Mouse (Mus musculus): ENCODE data around the gene Qars. TPM values are rescaled to one million over a fixed set of nuclear protein-coding genes. Genes with fewer than 3 reads are reported as not detected.

Gene Qars
- 74.8 TPM for polyA plus RNA-seq (2014; fragmentation: Illumina TruSeq; extraction: RNeasy Lipid Tissue Mini Kit (QIAGEN cat#74804); ENCODE audit: low read depth, low replicate concordance)

DNA sequence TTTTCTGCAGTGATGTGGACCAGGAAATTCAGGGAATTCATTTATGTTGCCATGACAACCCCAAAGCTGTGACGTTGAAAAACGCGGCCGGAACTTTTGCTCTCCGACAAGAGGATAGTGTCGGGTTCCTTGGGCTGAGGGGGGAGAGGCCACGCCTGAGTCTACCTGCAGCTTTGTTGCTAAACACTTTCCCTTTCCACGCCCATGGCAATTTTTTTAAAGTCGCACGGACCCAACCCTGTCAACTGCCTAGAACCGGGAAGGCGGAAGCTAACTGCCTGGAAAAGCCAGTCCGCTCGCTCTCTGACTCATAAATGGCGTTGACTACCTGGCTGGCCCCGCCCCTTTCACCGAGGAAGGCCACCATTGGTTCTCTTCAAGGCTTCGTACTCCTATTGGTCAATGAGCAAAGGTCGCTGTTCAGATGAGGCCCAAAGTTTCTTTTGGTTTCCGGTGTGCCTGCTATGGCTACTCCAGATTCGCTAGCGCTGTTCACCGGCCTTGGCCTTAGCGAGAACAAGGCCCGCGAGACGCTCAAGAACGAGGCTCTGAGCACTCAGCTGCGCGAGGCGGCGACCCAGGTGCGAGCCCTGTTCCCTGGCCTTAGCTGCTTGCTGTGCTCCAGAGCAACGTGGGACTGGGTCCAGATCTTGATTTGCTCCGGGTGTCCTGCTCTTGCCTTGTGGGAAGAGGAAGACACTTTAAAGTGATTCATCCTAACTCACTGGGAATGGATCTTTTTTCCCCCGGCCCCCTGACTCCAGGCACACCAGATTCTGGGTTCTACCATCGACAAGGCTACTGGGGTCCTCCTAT lies at the start of gene Qars:
Gene Qars (plus strand): TSS at position 88 of the 816 bp plus-strand sequence.

GRCm38 (mm10) chr9:108460319-108461178 lies 47.0 kb upstream of the Qars start, which contains the start of gene Ccdc71:
Ccdc71 (plus strand) TSS chr9:108460527.

DNA sequence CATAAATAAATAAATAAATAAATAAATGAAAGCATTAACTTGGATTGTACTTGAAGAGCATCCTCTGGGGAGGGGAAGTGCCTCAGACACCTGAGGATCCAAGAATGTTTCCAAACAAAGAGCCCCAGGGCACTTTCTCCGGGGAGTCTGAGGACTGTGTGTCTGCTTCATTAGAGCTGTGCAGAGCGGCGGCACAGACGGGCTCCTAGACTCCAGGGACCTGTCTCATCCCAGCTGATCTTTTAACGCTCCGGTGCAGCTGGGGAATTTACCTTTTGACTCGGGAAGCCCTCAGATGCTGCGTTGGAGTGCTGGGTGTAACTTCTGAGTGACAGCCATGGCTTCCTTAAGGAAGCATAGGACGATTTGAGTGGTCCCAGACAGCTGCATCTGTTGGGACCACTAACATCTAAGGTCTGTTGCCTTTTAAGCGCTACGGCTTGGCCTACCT lies 46.3 kb upstream of the Qars start, which contains the start of gene Klhdc8b:
Gene Klhdc8b (minus strand): TSS at position 401 of the 451 bp plus-strand sequence.

DNA sequence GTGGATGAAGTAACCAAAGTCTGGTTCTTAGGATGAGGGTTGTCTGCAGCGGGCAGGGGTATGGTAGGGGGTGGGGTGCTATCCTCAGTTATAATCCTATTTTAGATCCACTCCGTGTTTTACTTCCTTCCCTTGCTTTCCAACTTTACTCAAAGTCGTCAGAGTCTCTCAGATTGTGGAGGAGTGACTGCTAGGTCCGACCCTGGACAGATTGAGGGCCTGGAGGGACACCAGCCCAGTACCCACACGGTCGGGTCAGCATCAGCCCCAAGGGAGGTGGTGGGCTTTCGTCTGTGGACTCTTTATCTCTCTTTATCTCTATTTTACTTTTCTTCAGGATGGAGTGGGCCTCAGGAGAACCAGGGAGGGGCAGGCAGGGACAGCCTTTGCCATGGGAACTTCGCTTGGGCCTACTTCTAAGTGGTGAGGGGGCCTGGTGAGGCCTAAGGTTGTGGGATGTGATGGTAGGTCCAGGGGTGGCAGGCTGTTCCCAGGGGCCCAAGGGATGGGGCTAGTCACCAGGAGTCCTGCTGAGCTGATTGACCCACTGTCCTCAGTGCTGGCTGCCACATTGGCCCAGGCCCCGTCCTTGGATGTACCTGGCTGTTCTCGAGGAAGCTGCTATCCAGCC lies 27.7 kb upstream of the Qars start, which contains the start of gene Lamb2:
Gene Lamb2 (plus strand): TSS at position 16 of the 631 bp plus-strand sequence.

DNA sequence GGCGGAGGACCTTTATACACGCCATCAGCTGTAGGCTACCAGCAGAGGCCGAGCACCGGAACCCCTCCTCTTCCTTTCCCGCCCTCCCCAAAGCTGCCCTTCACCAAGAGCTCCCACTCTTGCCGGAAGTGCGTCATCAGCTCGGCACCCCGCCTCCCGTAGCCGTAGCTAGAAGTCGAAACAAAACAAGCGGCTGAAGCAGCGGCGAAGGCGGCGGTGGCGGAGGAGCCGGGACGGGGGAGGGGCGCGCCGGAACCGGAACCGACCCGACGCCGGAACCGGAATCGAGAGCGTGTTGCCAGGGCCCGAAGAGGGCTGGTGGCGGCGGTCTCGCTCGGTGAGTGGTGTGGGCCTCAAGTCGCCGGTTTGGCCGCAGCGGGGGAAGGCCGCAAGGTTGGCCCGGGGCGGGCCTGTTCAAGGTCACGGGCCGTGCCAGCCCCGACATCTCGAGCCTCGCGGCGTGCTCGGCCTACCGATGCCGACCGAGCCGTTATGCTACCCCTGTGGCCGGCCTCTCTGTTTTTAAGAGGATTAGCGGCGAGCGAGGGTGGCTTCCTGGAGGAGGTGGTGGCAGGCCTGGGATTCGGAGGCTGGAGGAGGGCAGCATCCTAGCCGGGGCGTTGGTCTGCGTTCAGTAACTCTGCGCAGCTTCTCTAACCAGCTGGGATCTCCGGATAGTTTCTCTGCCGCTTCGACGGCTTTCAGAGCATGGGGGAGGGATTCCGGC lies 16.8 kb upstream of the Qars start, which contains the start of gene Usp19:
Gene Usp19 (plus strand): TSS at position 44 of the 727 bp plus-strand sequence.

GRCm38 (mm10) chr9:108516380-108517251 lies 9.1 kb downstream of the Qars start, which contains the start of gene Qrich1:
Qrich1 (plus strand) TSS chr9:108516806.

DNA sequence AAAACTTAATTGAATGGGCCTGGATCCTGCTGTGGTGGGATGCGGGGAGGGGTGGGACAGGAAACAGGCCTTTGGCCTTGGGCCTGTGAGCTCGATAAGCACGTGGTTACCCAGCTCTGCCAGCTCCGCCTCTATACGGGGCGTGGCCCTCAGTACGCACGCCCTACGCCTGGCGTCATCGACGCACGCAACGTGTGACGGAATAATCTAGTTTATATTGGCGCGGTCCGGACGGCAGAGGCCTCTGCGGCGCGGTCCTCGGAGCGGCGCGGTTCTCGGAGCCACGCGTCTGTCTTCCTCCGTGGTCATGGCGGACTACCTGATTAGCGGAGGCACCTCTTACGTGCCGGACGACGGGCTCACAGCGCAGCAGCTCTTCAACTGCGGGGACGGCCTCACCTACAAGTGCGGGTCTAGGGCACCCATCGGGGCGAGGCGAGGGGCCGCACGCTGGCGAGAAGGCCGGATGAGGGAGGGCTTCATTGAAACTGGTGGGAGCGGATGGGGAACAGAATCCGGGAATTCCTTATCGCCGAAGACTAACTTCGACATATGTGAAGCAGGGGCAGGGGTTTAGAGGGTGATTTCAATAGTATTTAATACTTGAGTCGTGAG lies 52.8 kb downstream of the Qars start, which contains the start of gene Impdh2:
Gene Impdh2 (plus strand): TSS at position 60 of the 615 bp plus-strand sequence.

Other genes with a start within 250 kb of the Qars start
- gene Dag1, start 243.7 kb upstream of the Qars start, polyA plus RNA-seq (2014; fragmentation: Illumina TruSeq; extraction: RNeasy Lipid Tissue Mini Kit (QIAGEN cat#74804); ENCODE audit: low read depth, low replicate concordance) = 10.4 TPM
- 24.1 TPM for gene Nicn1, start 217.3 kb upstream of the Qars start, polyA plus RNA-seq (2014; fragmentation: Illumina TruSeq; extraction: RNeasy Lipid Tissue Mini Kit (QIAGEN cat#74804); ENCODE audit: low read depth, low replicate concordance)
- gene Amt, start 210.9 kb upstream of the Qars start, polyA plus RNA-seq (2014; fragmentation: Illumina TruSeq; extraction: RNeasy Lipid Tissue Mini Kit (QIAGEN cat#74804); ENCODE audit: low read depth, low replicate concordance) = 1.4 TPM
- gene Rhoa, start 201.6 kb upstream of the Qars start, polyA plus RNA-seq (2014; fragmentation: Illumina TruSeq; extraction: RNeasy Lipid Tissue Mini Kit (QIAGEN cat#74804); ENCODE audit: low read depth, low replicate concordance) = 114 TPM
- 17.0 TPM for gene Tcta, start 201.5 kb upstream of the Qars start, polyA plus RNA-seq (2014; fragmentation: Illumina TruSeq; extraction: RNeasy Lipid Tissue Mini Kit (QIAGEN cat#74804); ENCODE audit: low read depth, low replicate concordance)
- 1.8 TPM for gene Gpx1, start 168.8 kb upstream of the Qars start, polyA plus RNA-seq (2014; fragmentation: Illumina TruSeq; extraction: RNeasy Lipid Tissue Mini Kit (QIAGEN cat#74804); ENCODE audit: low read depth, low replicate concordance)
- 93.9 TPM for gene Usp4, start 159.9 kb upstream of the Qars start, polyA plus RNA-seq (2014; fragmentation: Illumina TruSeq; extraction: RNeasy Lipid Tissue Mini Kit (QIAGEN cat#74804); ENCODE audit: low read depth, low replicate concordance)
- gene 1700102P08Rik, start 114.9 kb upstream of the Qars start, polyA plus RNA-seq (2014; fragmentation: Illumina TruSeq; extraction: RNeasy Lipid Tissue Mini Kit (QIAGEN cat#74804); ENCODE audit: low read depth, low replicate concordance) = 278 TPM
- 8.6 TPM for gene Ccdc36, start 79.2 kb upstream of the Qars start, polyA plus RNA-seq (2014; fragmentation: Illumina TruSeq; extraction: RNeasy Lipid Tissue Mini Kit (QIAGEN cat#74804); ENCODE audit: low read depth, low replicate concordance)
- 10.4 TPM for gene BC048562, start 71.2 kb upstream of the Qars start, polyA plus RNA-seq (2014; fragmentation: Illumina TruSeq; extraction: RNeasy Lipid Tissue Mini Kit (QIAGEN cat#74804); ENCODE audit: low read depth, low replicate concordance)
- gene Ccdc71, start 47.2 kb upstream of the Qars start, polyA plus RNA-seq (2014; fragmentation: Illumina TruSeq; extraction: RNeasy Lipid Tissue Mini Kit (QIAGEN cat#74804); ENCODE audit: low read depth, low replicate concordance) = 3.0 TPM
- 1.3 TPM for gene Klhdc8b, start 46.1 kb upstream of the Qars start, polyA plus RNA-seq (2014; fragmentation: Illumina TruSeq; extraction: RNeasy Lipid Tissue Mini Kit (QIAGEN cat#74804); ENCODE audit: low read depth, low replicate concordance)
- 2.0 TPM for gene Lamb2, start 28.0 kb upstream of the Qars start, polyA plus RNA-seq (2014; fragmentation: Illumina TruSeq; extraction: RNeasy Lipid Tissue Mini Kit (QIAGEN cat#74804); ENCODE audit: low read depth, low replicate concordance)
- gene Usp19, start 17.1 kb upstream of the Qars start, polyA plus RNA-seq (2014; fragmentation: Illumina TruSeq; extraction: RNeasy Lipid Tissue Mini Kit (QIAGEN cat#74804); ENCODE audit: low read depth, low replicate concordance) = 14.4 TPM
- 151 TPM for gene Qrich1, start 9.1 kb downstream of the Qars start, polyA plus RNA-seq (2014; fragmentation: Illumina TruSeq; extraction: RNeasy Lipid Tissue Mini Kit (QIAGEN cat#74804); ENCODE audit: low read depth, low replicate concordance)
- 69.5 TPM for gene Impdh2, start 52.6 kb downstream of the Qars start, polyA plus RNA-seq (2014; fragmentation: Illumina TruSeq; extraction: RNeasy Lipid Tissue Mini Kit (QIAGEN cat#74804); ENCODE audit: low read depth, low replicate concordance)
- 28.8 TPM for gene Ndufaf3, start 59.7 kb downstream of the Qars start, polyA plus RNA-seq (2014; fragmentation: Illumina TruSeq; extraction: RNeasy Lipid Tissue Mini Kit (QIAGEN cat#74804); ENCODE audit: low read depth, low replicate concordance)
- 5.2 TPM for gene Dalrd3, start 62.2 kb downstream of the Qars start, polyA plus RNA-seq (2014; fragmentation: Illumina TruSeq; extraction: RNeasy Lipid Tissue Mini Kit (QIAGEN cat#74804); ENCODE audit: low read depth, low replicate concordance)
- gene Wdr6, start 71.0 kb downstream of the Qars start, polyA plus RNA-seq (2014; fragmentation: Illumina TruSeq; extraction: RNeasy Lipid Tissue Mini Kit (QIAGEN cat#74804); ENCODE audit: low read depth, low replicate concordance) = 0.83 TPM
- 0.14 TPM for gene P4htm, start 90.0 kb downstream of the Qars start, polyA plus RNA-seq (2014; fragmentation: Illumina TruSeq; extraction: RNeasy Lipid Tissue Mini Kit (QIAGEN cat#74804); ENCODE audit: low read depth, low replicate concordance)
- 266 TPM for gene Arih2, start 141.7 kb downstream of the Qars start, polyA plus RNA-seq (2014; fragmentation: Illumina TruSeq; extraction: RNeasy Lipid Tissue Mini Kit (QIAGEN cat#74804); ENCODE audit: low read depth, low replicate concordance)
- gene Slc25a20, start 154.4 kb downstream of the Qars start, polyA plus RNA-seq (2014; fragmentation: Illumina TruSeq; extraction: RNeasy Lipid Tissue Mini Kit (QIAGEN cat#74804); ENCODE audit: low read depth, low replicate concordance) = 32.2 TPM
- 714 TPM for gene Prkar2a, start 181.6 kb downstream of the Qars start, polyA plus RNA-seq (2014; fragmentation: Illumina TruSeq; extraction: RNeasy Lipid Tissue Mini Kit (QIAGEN cat#74804); ENCODE audit: low read depth, low replicate concordance)

Measured in testis, adult 10 weeks (tissue).